In genomic region chr9:107570016-107570415, GRCm38 (mm10) we compare ENCODE assay signal across 8 mouse cellular contexts. TPM values are rescaled to one million over a fixed set of nuclear protein-coding genes. Genes with fewer than 3 reads are reported as not detected.
A peak's percentile ranks its signal among the peaks of the same experiment; 100 is the strongest.
DNase-seq lines count a peak whose midpoint lies in the region; ATAC-seq and TF ChIP-seq lines count a peak whose summit lies in the region.

No protein-coding gene starts in this region.

- peak overlapping the region; percentile 78 for H3K4me2 ChIP-seq in liver, embryonic 11.5 days
- H3K4me2 ChIP-seq in stomach, postnatal 0 days (replicated peaks; ENCODE audit: low read depth) = peak overlapping the region; percentile 71

- DNase-seq in heart, adult 11 months = peak; percentile 94
- no peak for DNase-seq in heart, adult 8-10 months (ENCODE audit: low spot score)
- DNase-seq in thymus, postnatal 25 days = peak; percentile 10
- DNase-seq in thymus, postnatal 10 days (ENCODE audit: low spot score in 2 of 2) = no peak
- DNase-seq in liver, embryonic 11.5 days (ENCODE audit: low spot score) = no peak
- no peak for DNase-seq in stomach, postnatal 0 days (ENCODE audit: low spot score)
- no peak for DNase-seq in cerebellum, adult 8-10 months
- no peak for DNase-seq in frontal cortex, postnatal 25 days (ENCODE audit: low spot score in 2 of 2)

- H3K4me3 ChIP-seq in liver, embryonic 11.5 days (ENCODE audit: low read depth, low read length) = peak overlapping the region; percentile 80
- H3K4me3 ChIP-seq in stomach, postnatal 0 days (ENCODE audit: low read depth, low read length) = peak overlapping the region; percentile 76

- TF ChIP-seq EP300 in stomach, postnatal 0 days (optimal IDR thresholded peaks at IDR 0.05) = no peak

- no peaks in the 10 kb centered on the region for H3K27me3 ChIP-seq in liver, embryonic 11.5 days (replicated peaks; ENCODE audit: control insufficient read depth, insufficient read depth, low read length)
- H3K27me3 ChIP-seq in stomach, postnatal 0 days (ENCODE audit: control insufficient read depth, insufficient read depth, low read length) = no peaks in the 10 kb centered on the region

- TF ChIP-seq CTCF in stomach, postnatal 0 days (IDR thresholded peaks at IDR 0.05; ENCODE audit: low read depth) = no peak; the same call in 1 of the 2 replicates

- WGBS in liver, embryonic 11.5 days = 57% methylated on average over 13 of the region's 13 CpGs
- WGBS in stomach, postnatal 0 days = 33% methylated on average over 13 of the region's 13 CpGs

- ATAC-seq in liver, embryonic 11.5 days (replicated peaks; ENCODE audit: low FRiP score) = no peak
- no peak for ATAC-seq in stomach, postnatal 0 days (ENCODE audit: low FRiP score, low TSS enrichment)

- peak overlapping the region; percentile 84 for H3K9ac ChIP-seq in liver, embryonic 11.5 days (ENCODE audit: low read depth, low read length)
- H3K9ac ChIP-seq in stomach, postnatal 0 days (ENCODE audit: low read length) = peak overlapping the region; percentile 82

- no peaks in the 10 kb centered on the region for H3K9me3 ChIP-seq in liver, embryonic 11.5 days (ENCODE audit: control insufficient read depth, low read length)
- no peaks in the 10 kb centered on the region for H3K9me3 ChIP-seq in stomach, postnatal 0 days (ENCODE audit: control insufficient read depth, low read length)

- H3K36me3 ChIP-seq in liver, embryonic 11.5 days (ENCODE audit: control insufficient read depth, insufficient read depth, low read length) = peaks cover 29% of the 10 kb centered on the region
- H3K36me3 ChIP-seq in stomach, postnatal 0 days (ENCODE audit: control insufficient read depth, insufficient read depth, low read length) = peaks cover 6% of the 10 kb centered on the region; the same call in 1 of the 2 replicates

- peaks cover 51% of the 10 kb centered on the region for H3K4me1 ChIP-seq in liver, embryonic 11.5 days (replicated peaks; ENCODE audit: control insufficient read depth, insufficient read depth, low read length)
- H3K4me1 ChIP-seq in stomach, postnatal 0 days (replicated peaks; ENCODE audit: control insufficient read depth, insufficient read depth) = peaks cover 11% of the 10 kb centered on the region

- peak overlapping the region; percentile 80 for H3K27ac ChIP-seq in liver, embryonic 11.5 days (ENCODE audit: low read depth, low read length)
- peak overlapping the region; percentile 86 for H3K27ac ChIP-seq in stomach, postnatal 0 days (replicated peaks)

RNA-seq across cellular contexts. Expression of gene Hyal2, which starts 2.3 kb away (rescaled TPM):
- 10 to 100 TPM; 31.2 to 45.8 (median 40.6) TPM for total RNA-seq in heart, adult 8-10 months (2022)
- 89.7 and 92.5 TPM in 2 replicates for polyA plus RNA-seq in liver, embryonic 11.5 days (2014; fragmentation: Nextera tagmentation; extraction: Ambion mirVana)
- polyA plus RNA-seq in stomach, postnatal 0 days (2015; fragmentation: Nextera tagmentation; extraction: Ambion mirVana) = 49.6 and 50.4 TPM in 2 replicates

RNA-seq across cellular contexts. Expression of gene Hyal1, which starts 6.7 kb away (rescaled TPM):
- total RNA-seq in heart, adult 8-10 months (2022) = 1 to 10 TPM; 4.6 to 6.6 (median 5.1) TPM
- 4.2 and 4.6 TPM in 2 replicates for polyA plus RNA-seq in liver, embryonic 11.5 days (2014; fragmentation: Nextera tagmentation; extraction: Ambion mirVana)
- polyA plus RNA-seq in stomach, postnatal 0 days (2015; fragmentation: Nextera tagmentation; extraction: Ambion mirVana) = 7.2 and 8.0 TPM in 2 replicates

RNA-seq across cellular contexts. Expression of gene Tusc2, which starts 7.0 kb away (rescaled TPM):
- 10 to 100 TPM; 40.0 to 46.9 (median 40.2) TPM for total RNA-seq in heart, adult 8-10 months (2022)
- 60.6 and 62.7 TPM in 2 replicates for polyA plus RNA-seq in liver, embryonic 11.5 days (2014; fragmentation: Nextera tagmentation; extraction: Ambion mirVana)
- polyA plus RNA-seq in stomach, postnatal 0 days (2015; fragmentation: Nextera tagmentation; extraction: Ambion mirVana) = 44.9 and 48.7 TPM in 2 replicates

RNA-seq across cellular contexts. Expression of gene Naa80, which starts 8.7 kb away (rescaled TPM):
- total RNA-seq in heart, adult 8-10 months (2022) = 10 to 100 TPM; 18.8 to 24.3 (median 21.1) TPM
- polyA plus RNA-seq in liver, embryonic 11.5 days (2014; fragmentation: Nextera tagmentation; extraction: Ambion mirVana) = 20.5 and 20.7 TPM in 2 replicates
- polyA plus RNA-seq in stomach, postnatal 0 days (2015; fragmentation: Nextera tagmentation; extraction: Ambion mirVana) = 13.3 and 14.7 TPM in 2 replicates

RNA-seq across cellular contexts. Expression of gene Hyal3, which starts 10.6 kb away (rescaled TPM):
- under 1 TPM; 0.20 to 0.72 (median 0.25) TPM for total RNA-seq in heart, adult 8-10 months (2022)
- polyA plus RNA-seq in liver, embryonic 11.5 days (2014; fragmentation: Nextera tagmentation; extraction: Ambion mirVana) = 1.0 and 1.5 TPM in 2 replicates
- polyA plus RNA-seq in stomach, postnatal 0 days (2015; fragmentation: Nextera tagmentation; extraction: Ambion mirVana) = 1.3 and 1.4 TPM in 2 replicates

Comparison
In these comparisons a context has a peak if more than half of its experiments do, and no peak if none do; other contexts are left out.
1. DNase-seq: peak in heart, adult 11 months (single experiment) and thymus, postnatal 25 days (single experiment); none in heart, adult 8-10 months (single experiment), thymus, postnatal 10 days (0 of 2), liver, embryonic 11.5 days (single experiment), stomach, postnatal 0 days (single experiment), cerebellum, adult 8-10 months (single experiment) and frontal cortex, postnatal 25 days (0 of 2).